Mouse (Mus musculus) fat pad, adult 2 months (tissue): ENCODE measurements around the gene Zfp316.

Source experiments
- DNase-seq: peaks from one replicate; pipeline ENCODE4 v3.0.0-alpha.2; 2011; ENCODE audit warnings: low read depth, low spot score; ENCODE audit errors: extremely low read depth

Zfp316 gene

DNA sequence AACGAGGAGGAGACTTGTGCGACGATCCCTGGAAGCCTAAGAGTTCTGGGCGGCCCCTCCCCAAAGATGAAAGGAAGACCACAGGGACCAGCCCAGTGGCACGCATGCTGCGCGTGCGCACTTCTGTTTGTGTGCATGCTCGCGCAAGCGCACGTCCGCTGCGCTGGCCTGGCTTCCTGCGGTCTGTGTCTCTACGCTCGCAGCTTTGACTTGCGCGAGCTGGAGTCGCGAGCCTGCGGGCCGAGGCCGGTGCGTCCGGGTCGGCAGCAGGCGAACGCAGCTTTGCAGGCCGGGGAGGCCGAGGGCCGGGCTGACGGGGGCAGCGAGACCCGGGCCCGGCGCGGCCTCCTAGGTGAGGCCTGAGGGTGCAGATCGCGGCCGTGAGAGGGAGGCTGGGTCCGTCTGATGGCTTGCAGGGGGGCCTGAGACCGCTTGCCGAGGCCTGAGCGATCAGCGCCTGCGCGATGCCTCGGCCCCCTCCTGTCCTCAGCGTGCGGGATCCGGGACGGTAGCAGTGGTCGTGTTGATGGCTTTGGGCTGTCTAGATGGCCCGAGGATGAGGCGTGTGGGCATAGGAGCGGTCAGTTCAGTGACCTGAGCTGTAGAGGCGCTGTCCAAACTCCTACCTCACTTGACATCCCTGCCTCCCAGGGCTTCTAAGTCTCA lies 34.7 kb downstream of the Zfp316 start, which contains the start of gene Zfp12:
TSS of gene Zfp12 (plus strand) at position 136 of the 666 bp plus-strand sequence.
- peak; percentile 23 for DNase-seq

GRCm38 (mm10) chr5:143226790-143227189 lies 43.0 kb downstream of the Zfp316 start, which contains the start of gene Spdye4a:
Gene Spdye4a (minus strand): TSS chr5:143226890.
- no peak for DNase-seq

DNA sequence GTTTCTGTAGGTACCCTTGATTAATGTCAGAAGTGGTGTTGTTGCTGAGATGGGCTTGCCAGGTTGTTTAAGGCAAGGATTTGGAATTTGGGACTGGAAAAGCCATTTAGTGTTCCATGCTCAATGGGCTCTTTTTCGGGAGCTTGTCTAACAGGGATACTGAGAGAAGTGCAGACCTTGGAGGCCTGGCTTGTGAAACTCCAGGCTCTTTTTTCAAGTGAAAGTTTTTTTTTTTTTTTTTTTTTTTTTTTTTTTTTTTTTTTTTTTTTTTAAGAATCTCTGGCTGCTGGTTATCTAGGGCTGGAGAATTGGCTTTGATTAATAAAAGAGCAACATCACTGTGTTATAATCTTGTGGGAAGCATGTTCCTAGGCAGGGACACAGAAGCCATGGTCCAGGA lies 47.5 kb downstream of the Zfp316 start:
- DNase-seq: no peak

- peak; percentile 74 for DNase-seq
Observed at GRCm38 (mm10) chr5:143220996-143221395, 48.8 kb downstream of the Zfp316 start.

GRCm38 (mm10) chr5:143213832-143214231 lies 56.0 kb downstream of the Zfp316 start:
- DNase-seq: no peak

- DNase-seq: no peak
Observed at GRCm38 (mm10) chr5:143205015-143205414, 64.8 kb downstream of the Zfp316 start.
